Mouse (Mus musculus): ENCODE measurements around the gene Fbxw10. TPM values are rescaled to one million over a fixed set of nuclear protein-coding genes. Genes with fewer than 3 reads are reported as not detected.

Fbxw10 gene
- polyA plus RNA-seq, 1 experiment from 2014 or later: 0.73 TPM

DNA sequence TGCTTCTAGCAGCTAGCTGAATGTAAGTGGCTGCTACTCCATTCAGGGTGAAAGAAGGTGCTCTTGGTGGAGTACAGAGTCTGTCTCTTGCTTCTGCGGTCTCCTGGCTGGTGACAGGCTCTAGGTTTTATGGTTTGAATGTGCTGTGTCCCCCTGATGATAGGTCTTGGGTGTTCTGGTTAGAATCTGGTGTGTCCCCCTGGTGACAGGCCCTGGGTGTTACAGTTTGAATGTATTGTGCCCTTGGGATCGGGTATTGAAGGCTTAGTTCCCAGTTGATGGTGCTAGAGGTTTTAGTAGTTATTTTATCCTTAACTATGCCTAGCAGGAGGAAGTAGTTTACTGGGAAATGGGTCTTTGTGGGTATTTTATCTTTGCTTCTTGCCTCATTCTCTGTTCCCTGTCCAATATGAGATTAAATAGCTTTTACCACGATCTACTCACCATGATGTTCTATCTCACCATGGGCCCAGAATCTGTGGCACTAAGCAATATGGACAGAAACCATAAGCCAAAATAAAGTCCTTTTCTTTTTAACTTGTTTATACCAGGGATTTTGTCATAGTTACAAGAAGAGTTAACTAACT, 62.9 kb downstream of the Fbxw10 start:
- 66% methylated on average over 3 of the region's 3 CpGs for WGBS
- Histone ChIP-seq H3K4me1 (replicated peaks) (no peaks in the 10 kb centered on the region), H3K27ac (no peak overlapping the region), H3K9ac (replicated peaks) (no peak overlapping the region), H3K27me3 (0 out of 2 replicates have a peak, but pooled peaks cover 4% of the 10 kb centered on the region), H3K9me3 (no peaks in the 10 kb centered on the region), H3K4me3 (replicated peaks) (no peak overlapping the region), H3K36me3 (no peaks in the 10 kb centered on the region), H3K4me2 (no peak overlapping the region)
- ATAC-seq (ENCODE audit: insufficient number of reproducible peaks, insufficient read depth, low FRiP score, low TSS enrichment, low read depth): no peak

DNA sequence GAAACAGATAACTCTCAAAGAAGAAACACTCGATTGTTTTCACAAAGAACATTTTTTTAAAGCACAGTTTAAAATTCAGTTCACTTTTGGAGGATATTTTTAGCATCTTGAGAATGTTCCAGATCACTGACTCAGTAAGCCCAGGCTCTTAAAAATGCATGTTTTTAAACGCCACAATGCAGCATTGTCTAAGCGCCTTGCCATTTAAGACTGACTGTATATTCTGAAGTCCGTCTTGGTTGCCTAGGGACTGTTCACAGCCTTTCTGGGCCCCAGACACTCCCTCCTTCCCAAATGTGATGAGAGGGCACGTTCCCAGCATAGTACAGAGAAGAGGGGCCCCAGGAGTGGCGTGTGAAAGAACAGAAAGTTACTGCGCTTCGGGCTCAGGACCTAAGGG, 64.5 kb downstream of the Fbxw10 start:
- no peak for ATAC-seq (ENCODE audit: insufficient number of reproducible peaks, insufficient read depth, low FRiP score, low TSS enrichment, low read depth)
- H3K27ac ChIP-seq: no peak overlapping the region
- WGBS: 72% methylated on average over 8 of the region's 8 CpGs

DNA sequence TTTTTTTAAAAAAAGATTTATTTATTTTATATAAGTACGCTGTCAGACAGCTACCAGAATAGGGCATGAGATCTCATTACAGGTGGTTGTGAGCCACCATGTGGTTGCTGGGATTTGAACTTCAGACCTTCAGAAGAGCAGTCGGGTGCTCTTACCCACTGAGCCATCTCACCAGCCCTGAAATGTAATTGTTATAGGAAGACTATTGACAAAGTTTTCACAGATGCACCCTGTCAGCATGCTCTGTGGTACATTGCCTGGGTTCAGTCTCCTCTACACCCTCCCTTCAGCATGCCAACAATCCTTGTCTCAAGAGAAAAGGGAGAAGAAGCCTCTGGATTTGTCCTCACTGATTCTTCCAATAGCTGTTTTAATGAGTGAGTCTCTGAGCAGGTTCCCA, 66.3 kb downstream of the Fbxw10 start:
- H3K27ac ChIP-seq: no peak overlapping the region
- H3K9me3 ChIP-seq: no peaks in the 10 kb centered on the region
- 95% methylated on average over 2 of the region's 2 CpGs for WGBS
- no peaks in the 10 kb centered on the region for H3K4me1 ChIP-seq (replicated peaks)
- no peak overlapping the region for H3K4me2 ChIP-seq
- no peaks in the 10 kb centered on the region for H3K36me3 ChIP-seq
- H3K4me3 ChIP-seq (replicated peaks): no peak overlapping the region
- H3K9ac ChIP-seq (replicated peaks): no peak overlapping the region
- H3K27me3 ChIP-seq: no peaks in the 10 kb centered on the region
- ATAC-seq (ENCODE audit: insufficient number of reproducible peaks, insufficient read depth, low FRiP score, low TSS enrichment, low read depth): no peak

More for the DNA sequence above, 64.5 kb downstream of the Fbxw10 start:
- Histone ChIP-seq H3K4me2 (no peak overlapping the region), H3K27me3 (no peaks in the 10 kb centered on the region), H3K9me3 (no peaks in the 10 kb centered on the region), H3K4me1 (replicated peaks) (no peaks in the 10 kb centered on the region), H3K9ac (replicated peaks) (no peak overlapping the region), H3K36me3 (no peaks in the 10 kb centered on the region), H3K4me3 (replicated peaks) (no peak overlapping the region)

DNA sequence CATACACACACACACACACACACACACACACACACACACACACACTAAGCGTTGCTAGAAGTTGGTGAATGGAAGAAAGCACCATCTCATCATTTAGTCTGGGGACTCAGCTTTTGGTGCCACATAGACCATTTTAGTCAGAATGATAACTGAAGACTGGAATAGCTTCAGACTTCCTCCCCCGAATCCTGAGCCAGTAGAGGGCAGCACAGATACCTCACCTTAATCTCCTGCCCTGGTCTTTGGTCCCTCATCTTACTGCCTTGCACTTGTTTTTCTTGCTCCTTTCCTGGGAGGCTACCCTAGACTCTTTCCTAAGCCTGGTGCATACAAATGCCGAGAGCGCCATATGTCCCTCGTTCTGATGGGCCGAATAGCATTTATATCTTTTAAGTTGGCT, 67.7 kb downstream of the Fbxw10 start:
- no peak overlapping the region for H3K27ac ChIP-seq
- ATAC-seq (ENCODE audit: insufficient number of reproducible peaks, insufficient read depth, low FRiP score, low TSS enrichment, low read depth): no peak
- H3K4me3 ChIP-seq (replicated peaks): no peak overlapping the region
- H3K27me3 ChIP-seq: no peaks in the 10 kb centered on the region
- H3K4me1 ChIP-seq (replicated peaks): no peaks in the 10 kb centered on the region
- H3K9ac ChIP-seq (replicated peaks): no peak overlapping the region
- no peaks in the 10 kb centered on the region for H3K9me3 ChIP-seq
- WGBS: 58% methylated on average over 6 of the region's 6 CpGs
- H3K36me3 ChIP-seq: no peaks in the 10 kb centered on the region
- H3K4me2 ChIP-seq: no peak overlapping the region

DNA sequence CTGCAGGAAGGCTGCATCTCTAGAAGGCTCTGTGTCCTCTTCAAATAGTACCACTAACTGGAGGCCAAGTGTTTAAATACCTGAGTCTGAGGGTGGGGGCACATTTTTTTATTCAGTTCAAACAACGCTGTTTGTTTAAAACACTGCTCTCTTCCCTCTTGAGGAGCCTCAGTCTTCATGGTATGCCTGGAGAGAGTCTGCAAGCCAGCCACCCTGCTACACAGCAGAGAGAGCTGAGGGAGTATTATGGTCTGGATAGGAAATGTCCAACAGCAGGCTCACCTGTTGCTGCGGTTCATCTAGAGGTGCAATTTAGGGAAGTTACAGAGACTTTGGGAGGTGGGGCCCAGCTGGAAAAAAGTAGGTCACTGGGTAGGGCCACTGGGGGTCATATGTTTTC, 68.6 kb downstream of the Fbxw10 start:
- WGBS: 72% methylated on average over 2 of the region's 2 CpGs
- ATAC-seq (ENCODE audit: insufficient number of reproducible peaks, insufficient read depth, low FRiP score, low TSS enrichment, low read depth): no peak
- peaks cover 6% of the 10 kb centered on the region for H3K4me1 ChIP-seq (replicated peaks)
- no peak overlapping the region for H3K4me3 ChIP-seq (replicated peaks)
- no peaks in the 10 kb centered on the region for H3K27me3 ChIP-seq
- H3K27ac ChIP-seq: no peak overlapping the region
- no peak overlapping the region for H3K4me2 ChIP-seq
- no peaks in the 10 kb centered on the region for H3K9me3 ChIP-seq
- H3K36me3 ChIP-seq: no peaks in the 10 kb centered on the region
- H3K9ac ChIP-seq (replicated peaks): no peak overlapping the region

DNA sequence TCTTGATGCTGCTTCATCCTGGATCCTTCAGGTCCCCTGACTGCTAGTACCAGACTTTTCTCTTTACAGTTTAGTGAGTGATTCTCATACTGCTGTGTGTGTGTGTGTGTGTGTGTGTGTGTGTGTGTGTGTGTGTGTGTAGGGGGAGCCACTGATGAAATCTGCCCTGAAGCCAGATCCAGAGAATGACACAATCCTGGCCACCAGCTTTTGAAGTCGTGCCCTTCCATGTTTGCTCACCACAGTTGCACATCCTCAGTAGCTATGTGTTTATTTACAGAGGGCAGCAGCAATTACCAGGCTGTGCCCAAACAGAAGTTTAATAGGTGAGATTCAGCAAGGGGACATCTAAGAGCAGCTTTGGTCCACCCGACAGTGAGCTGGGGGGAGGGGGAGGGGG, 69.9 kb downstream of the Fbxw10 start:
- H3K4me2 ChIP-seq: no peak overlapping the region
- no peak overlapping the region for H3K4me3 ChIP-seq (replicated peaks)
- no peak for ATAC-seq (ENCODE audit: insufficient number of reproducible peaks, insufficient read depth, low FRiP score, low TSS enrichment, low read depth)
- 16% methylated on average over 2 of the region's 2 CpGs for WGBS
- H3K27me3 ChIP-seq: no peaks in the 10 kb centered on the region
- no peak overlapping the region for H3K9ac ChIP-seq (replicated peaks)
- no peak overlapping the region for H3K27ac ChIP-seq
- H3K4me1 ChIP-seq (replicated peaks): peaks cover 11% of the 10 kb centered on the region
- no peaks in the 10 kb centered on the region for H3K36me3 ChIP-seq
- H3K9me3 ChIP-seq: no peaks in the 10 kb centered on the region

DNA sequence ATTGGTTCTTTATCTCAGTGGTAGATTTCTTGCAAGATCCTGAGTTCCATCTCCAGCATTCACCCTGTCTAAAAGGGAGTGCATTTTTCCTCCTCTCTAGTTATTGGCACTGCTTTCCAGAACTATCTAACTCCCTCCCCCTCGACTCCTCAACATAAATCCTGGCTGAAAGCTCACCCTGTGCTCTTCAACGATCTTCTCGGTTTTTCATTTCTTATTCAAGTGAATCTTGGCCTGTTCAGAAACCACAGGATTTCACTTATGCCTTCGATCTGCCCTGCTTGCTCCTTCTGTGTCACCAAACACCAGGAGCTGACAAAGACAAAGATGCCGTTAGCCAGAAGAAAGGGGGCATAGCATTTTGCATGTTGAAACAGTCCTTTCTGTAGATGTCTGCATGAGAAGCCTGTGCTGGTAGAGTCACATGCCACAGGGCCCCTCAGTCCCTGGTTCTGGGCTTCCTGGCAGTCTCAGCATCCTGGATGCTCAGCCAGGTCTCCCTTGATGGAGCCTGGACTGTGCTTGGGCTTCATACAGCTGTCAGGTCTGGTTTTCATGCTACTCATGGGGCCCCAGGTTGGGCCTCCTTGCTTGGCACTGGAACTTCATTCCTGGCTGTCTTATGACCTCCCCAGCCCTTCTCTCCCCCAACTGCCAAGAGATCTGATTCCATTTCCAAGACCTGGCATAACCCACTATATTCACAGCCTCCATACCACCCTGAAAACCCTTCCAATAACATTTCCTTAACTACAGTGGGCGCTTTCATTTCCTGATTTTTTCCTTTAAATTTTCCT, 73.3 kb downstream of the Fbxw10 start:
- Histone ChIP-seq H3K36me3 (no peaks in the 10 kb centered on the region), H3K4me3 (replicated peaks) (peak overlapping the region; percentile 32; the same call in 1 of the 2 replicates), H3K27ac (peak overlapping the region; percentile 89), H3K27me3 (no peaks in the 10 kb centered on the region), H3K9ac (replicated peaks) (no peak overlapping the region), H3K4me1 (replicated peaks) (peaks cover 15% of the 10 kb centered on the region), H3K9me3 (no peaks in the 10 kb centered on the region), H3K4me2 (peak overlapping the region; percentile 53)
- no peak for ATAC-seq (ENCODE audit: insufficient number of reproducible peaks, insufficient read depth, low FRiP score, low TSS enrichment, low read depth)
- 71% methylated on average over 6 of the region's 6 CpGs for WGBS

DNA sequence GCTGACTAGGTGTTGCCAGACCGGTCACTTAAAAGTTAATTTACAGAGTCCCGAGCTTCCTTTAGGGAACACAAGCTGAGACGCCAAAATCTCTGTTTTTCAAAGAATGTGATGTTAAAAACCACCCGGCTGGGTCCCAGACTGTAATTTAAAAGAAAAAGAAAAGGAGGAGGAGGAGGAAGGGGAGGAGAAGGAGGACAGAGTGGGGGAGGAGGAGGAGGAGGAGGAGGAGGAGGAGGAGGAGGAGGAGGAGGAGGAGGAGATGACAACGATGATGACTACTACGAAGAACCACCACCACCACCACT, 73.8 kb downstream of the Fbxw10 start:
- no peak; the same call in 1 of the 2 replicates for ATAC-seq (ENCODE audit: insufficient number of reproducible peaks, insufficient read depth, low FRiP score, low TSS enrichment, low read depth)
- WGBS: 13% methylated on average over 6 of the region's 6 CpGs
- Histone ChIP-seq H3K9ac (replicated peaks) (no peak overlapping the region; the same call in 1 of the 2 replicates), H3K4me3 (replicated peaks) (peak overlapping the region; percentile 32), H3K36me3 (no peaks in the 10 kb centered on the region), H3K4me1 (replicated peaks) (peaks cover 15% of the 10 kb centered on the region), H3K4me2 (peak overlapping the region; percentile 53), H3K9me3 (no peaks in the 10 kb centered on the region), H3K27me3 (no peaks in the 10 kb centered on the region), H3K27ac (peak overlapping the region; percentile 89)

DNA sequence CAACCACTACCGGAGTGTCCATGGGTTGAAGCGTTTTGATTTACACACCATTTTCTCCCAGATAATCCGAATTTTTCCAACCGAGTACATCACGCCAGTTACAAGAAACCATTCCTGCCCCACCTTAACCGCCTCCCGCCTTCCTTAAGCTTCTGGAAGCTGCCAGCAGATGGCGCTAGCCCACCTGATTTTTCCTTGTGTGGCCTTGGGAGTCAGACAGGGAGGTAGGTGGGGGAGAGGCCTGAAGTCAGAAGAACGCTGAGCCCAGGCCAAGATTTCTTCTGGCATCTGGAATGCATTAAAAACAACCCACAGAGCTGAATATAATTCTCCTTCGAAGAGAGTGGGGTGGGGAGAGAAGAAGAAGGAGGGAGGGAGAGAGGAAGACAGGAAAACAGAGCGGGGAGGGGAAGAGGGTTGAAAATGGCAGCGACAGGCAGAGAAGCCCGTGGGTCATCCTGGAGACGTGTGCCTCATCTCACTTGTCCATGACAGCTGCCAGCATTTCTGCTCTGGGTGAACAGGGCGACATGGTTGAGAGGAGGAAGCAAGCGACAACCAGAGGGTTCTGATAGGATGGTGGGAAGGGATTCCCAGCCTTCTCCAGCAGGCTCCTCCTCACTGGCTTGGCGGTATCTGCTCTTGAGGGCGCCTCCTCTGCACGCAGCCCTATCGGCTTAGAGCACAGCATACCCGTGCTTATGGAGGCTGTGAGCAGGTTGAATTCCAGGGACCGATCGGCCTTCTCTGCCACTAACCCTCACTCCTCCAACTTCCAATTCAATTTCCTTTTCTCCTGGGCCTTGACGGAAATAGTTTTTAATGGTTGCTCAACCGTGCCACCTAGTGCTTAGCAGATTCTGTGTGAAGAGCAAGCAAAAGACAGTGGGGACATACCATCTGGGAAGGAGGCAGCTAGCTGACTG, 74.4 kb downstream of the Fbxw10 start:
- Histone ChIP-seq H3K4me1 (replicated peaks) (peaks cover 15% of the 10 kb centered on the region), H3K9ac (replicated peaks) (peak overlapping the region; percentile 45; the same call in 1 of the 2 replicates), H3K27ac (peak overlapping the region; percentile 93), H3K27me3 (no peaks in the 10 kb centered on the region), H3K4me3 (replicated peaks) (peak overlapping the region; percentile 32), H3K36me3 (no peaks in the 10 kb centered on the region), H3K4me2 (peak overlapping the region; percentile 53), H3K9me3 (no peaks in the 10 kb centered on the region)
- WGBS: 9% methylated on average over 25 of the region's 25 CpGs
- ATAC-seq (ENCODE audit: insufficient number of reproducible peaks, insufficient read depth, low FRiP score, low TSS enrichment, low read depth): peak; percentile 91

DNA sequence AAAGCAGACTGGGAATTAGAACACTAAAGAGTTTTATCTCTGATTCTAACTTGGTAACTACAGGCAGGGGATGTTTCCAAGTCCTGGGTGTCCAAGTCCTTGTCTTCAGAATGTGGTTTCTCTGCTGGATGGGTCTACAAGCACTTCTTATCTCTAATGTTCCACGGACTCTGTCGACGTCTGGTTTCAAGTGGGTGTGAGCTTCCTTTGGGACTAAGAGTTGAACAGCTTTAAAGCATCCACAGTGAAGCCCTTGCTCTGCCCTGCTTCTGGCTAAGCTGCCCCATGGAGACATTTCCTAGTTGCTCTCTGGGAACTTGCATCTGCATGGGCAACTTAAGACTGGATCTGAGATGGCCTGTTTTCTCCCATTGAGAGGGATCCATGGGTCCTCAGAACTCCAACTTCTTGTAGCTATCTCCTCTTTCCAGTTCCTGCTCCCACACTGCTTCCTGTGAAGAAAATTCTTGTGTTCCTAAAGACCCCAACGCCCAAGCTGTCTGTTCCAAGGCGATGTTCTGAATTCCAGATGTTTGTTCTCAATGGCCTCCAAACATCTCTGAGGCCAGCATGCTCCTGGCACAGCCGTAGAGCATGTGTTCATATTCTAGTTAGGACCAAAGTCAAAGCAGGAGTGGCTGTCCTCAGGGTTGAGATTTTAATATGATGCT, 77.4 kb downstream of the Fbxw10 start:
- no peak overlapping the region for H3K27ac ChIP-seq
- ATAC-seq (ENCODE audit: insufficient number of reproducible peaks, insufficient read depth, low FRiP score, low TSS enrichment, low read depth): no peak
- WGBS: 85% methylated on average over 6 of the region's 6 CpGs

More for the DNA sequence above, 77.4 kb downstream of the Fbxw10 start:
- Histone ChIP-seq H3K27me3 (no peaks in the 10 kb centered on the region), H3K36me3 (no peaks in the 10 kb centered on the region), H3K9ac (replicated peaks) (no peak overlapping the region), H3K4me1 (replicated peaks) (peaks cover 15% of the 10 kb centered on the region), H3K9me3 (peaks cover 7% of the 10 kb centered on the region; the same call in 1 of the 2 replicates), H3K4me3 (replicated peaks) (no peak overlapping the region), H3K4me2 (no peak overlapping the region)

Measured in limb, embryonic 12.5 days (tissue).